Mouse (Mus musculus): ENCODE data around the gene Spin2c. TPM values are rescaled to one million over a fixed set of nuclear protein-coding genes. Genes with fewer than 3 reads are reported as not detected.

The Spin2c gene
- total RNA-seq (2021): under 1 TPM; 0.42 to 0.89 TPM
- long read RNA-seq, experiment 1: 0 reads
- long read RNA-seq, experiment 2, partial matches to known transcripts: 0 of 2 reads
- long read RNA-seq, experiment 2, other reads (novel, unspliced or antisense): 0 of 2 reads

- DNase-seq (ENCODE audit: low spot score in 2 of 2): peak; percentile 3 to 22
Observed at GRCm38 (mm10) chrX:153831951-153832561, at the start of gene Spin2c. Spin2c (plus strand) TSS chrX:153832225.

GRCm38 (mm10) chrX:153832606-153833005 lies 581 bp downstream of the Spin2c start:
- DNase-seq (ENCODE audit: low spot score in 2 of 2): peak in 1 of 2 experiments; percentile 14

Other genes starting within 250 kb of the Spin2c start
- gene Kctd12b, start 135.8 kb upstream of the Spin2c start, total RNA-seq (2021): 1 to 10 TPM; 5.1 to 7.1 TPM
- 10 to 100 TPM; 47.5 to 62.3 TPM for gene Nbdy, start 108.6 kb upstream of the Spin2c start, total RNA-seq (2021)
- not detected for gene Samt1, start 180.4 kb downstream of the Spin2c start, total RNA-seq (2021)
- not detected for gene 4921511M17Rik, start 201.6 kb downstream of the Spin2c start, total RNA-seq (2021)
- not detected for gene Gm10057, start 222.8 kb downstream of the Spin2c start, total RNA-seq (2021)